Mouse (Mus musculus): ENCODE results near the gene Kcnc3.

DNA sequence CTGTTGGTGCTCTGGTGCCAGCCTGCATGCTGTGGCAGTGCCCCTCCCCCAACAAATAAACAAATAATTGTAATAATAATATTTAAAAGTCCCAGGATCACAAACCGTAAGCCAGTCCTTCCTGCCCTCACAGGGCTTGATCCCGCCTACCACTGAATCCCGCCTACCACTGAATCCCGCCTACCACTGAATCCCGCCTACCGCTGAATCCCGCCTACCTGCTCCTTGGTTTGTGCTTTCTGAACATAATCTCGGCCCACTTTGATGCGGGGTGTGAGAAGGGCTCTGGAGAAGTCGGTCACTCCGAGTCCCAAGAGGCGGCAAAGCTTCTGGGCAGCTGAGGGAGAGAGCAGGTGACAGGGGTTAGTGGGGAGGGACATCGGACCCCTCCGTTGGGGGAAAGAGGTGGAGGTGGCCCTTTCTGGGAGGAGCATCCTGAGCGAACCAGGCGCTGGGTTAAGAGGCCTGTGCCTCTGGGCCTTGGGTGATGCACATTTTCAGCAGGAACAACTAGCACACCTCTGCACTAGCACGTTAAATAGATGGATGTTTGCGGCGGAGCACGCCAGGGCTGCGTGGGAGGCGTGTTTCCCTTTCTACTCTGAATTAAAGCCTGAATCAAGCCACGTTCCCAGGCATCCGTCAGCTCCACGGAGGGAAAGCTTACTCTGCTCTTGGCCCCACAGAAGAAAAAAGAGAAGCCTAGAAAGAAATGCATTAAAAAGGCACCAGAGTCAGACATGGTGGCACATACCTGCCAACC lies 50.6 kb downstream of the Kcnc3 start:
- TF ChIP-seq ZC3H11A (IDR thresholded peaks at IDR 0.05; ENCODE audit: borderline replicate concordance, low read depth, low read length) (no peak), CHD2 (IDR thresholded peaks at IDR 0.05; ENCODE audit: low read depth, low read length) (no peak), MAFK (IDR thresholded peaks at IDR 0.05; ENCODE audit: insufficient read depth, low read depth, low read length) (no peak), ZNF384 (IDR thresholded peaks at IDR 0.05; ENCODE audit: low read depth, low read length) (no peak)

All from ES-E14 (cell line).